39 mouse cellular contexts compared by ENCODE assay signal in the genomic region with DNA sequence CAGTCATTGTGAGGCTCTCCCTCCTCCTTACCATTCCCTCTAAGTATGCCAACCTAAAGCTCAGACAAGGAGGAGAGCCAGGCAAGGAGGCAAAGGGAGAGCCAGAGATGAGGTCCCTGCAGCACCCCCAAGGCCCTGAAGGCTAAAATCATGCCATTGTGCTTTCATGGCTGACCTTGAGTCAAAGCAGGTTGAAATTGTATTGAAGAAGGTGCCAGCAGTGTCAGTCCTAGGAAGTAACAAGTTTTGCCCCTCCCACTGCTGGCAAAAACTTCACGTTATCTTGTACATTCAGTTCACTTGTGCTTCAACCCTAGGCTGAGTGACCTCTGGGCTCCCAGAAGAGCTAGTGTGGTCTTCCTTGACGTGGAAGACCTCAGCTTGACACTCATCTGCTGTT. TPM values are rescaled to one million over a fixed set of nuclear protein-coding genes. Genes with fewer than 3 reads are reported as not detected.
"Had no signal": no experiment of that assay in that cellular context is flagged by ENCODE, and none has a peak within 500 bp of the region (broad histone marks: within the 10 kb centered on the region; RNA-seq: fewer than 3 reads in every experiment).

A gene (plus strand): TSS at position 301 of the 400 bp plus-strand sequence.

- H3K9me3 ChIP-seq: limb, embryonic 10.5 days; limb, embryonic 12.5 days; limb, embryonic 13.5 days; limb, embryonic 15.5 days; liver, embryonic 12.5 days; liver, embryonic 13.5 days; liver, embryonic 15.5 days; lung, embryonic 15.5 days; megakaryocyte, embryonic 14.5 days; midbrain, embryonic 10.5 days; midbrain, embryonic 12.5 days; midbrain, embryonic 13.5 days; midbrain, embryonic 15.5 days had no signal

- H3K4me1 ChIP-seq: limb, embryonic 10.5 days; limb, embryonic 12.5 days; limb, embryonic 13.5 days; limb, embryonic 15.5 days; liver, embryonic 12.5 days; liver, embryonic 13.5 days; liver, embryonic 15.5 days; lung, embryonic 15.5 days; megakaryocyte, embryonic 14.5 days; midbrain, embryonic 10.5 days; midbrain, embryonic 12.5 days; midbrain, embryonic 13.5 days; midbrain, embryonic 15.5 days had no signal

- H3K4me3 ChIP-seq: limb, embryonic 10.5 days; limb, embryonic 12.5 days; limb, embryonic 13.5 days; limb, embryonic 15.5 days; liver, embryonic 12.5 days; liver, embryonic 13.5 days; liver, embryonic 15.5 days; lung, embryonic 15.5 days; megakaryocyte, embryonic 14.5 days; midbrain, embryonic 10.5 days; midbrain, embryonic 12.5 days; midbrain, embryonic 13.5 days; midbrain, embryonic 15.5 days; myocyte had no signal

- H3K9ac ChIP-seq: limb, embryonic 12.5 days; limb, embryonic 13.5 days; limb, embryonic 15.5 days; liver, embryonic 12.5 days; liver, embryonic 13.5 days; liver, embryonic 14.5 days; liver, embryonic 15.5 days; liver, postnatal 0 days; lung, embryonic 14.5 days; lung, embryonic 15.5 days; midbrain, embryonic 12.5 days; midbrain, embryonic 13.5 days; midbrain, embryonic 15.5 days had no signal

- H3K4me2 ChIP-seq: limb, embryonic 12.5 days; limb, embryonic 13.5 days; limb, embryonic 15.5 days; liver, embryonic 11.5 days; liver, embryonic 12.5 days; liver, embryonic 13.5 days; liver, embryonic 15.5 days; lung, embryonic 14.5 days; lung, embryonic 15.5 days; midbrain, embryonic 11.5 days; midbrain, embryonic 12.5 days; midbrain, embryonic 13.5 days; midbrain, embryonic 15.5 days had no signal

- ATAC-seq: liver, embryonic 12.5 days; liver, postnatal 0 days; lung, postnatal 0 days; midbrain, embryonic 13.5 days; midbrain, embryonic 15.5 days; midbrain, embryonic 16.5 days had no signal

- DNase-seq: left cerebral cortex, postnatal 4 days; liver; liver, embryonic 13.5 days; liver, postnatal 0 days; lung, adult 18-20 months; lung, adult 2 months; lung, embryonic 14.5 days; lung, postnatal 10 days; lung, postnatal 14 days; lung, postnatal 36 days; lung, postnatal 4 days; midbrain, embryonic 14.5 days had no signal

- H3K36me3 ChIP-seq: limb, embryonic 10.5 days; limb, embryonic 12.5 days; limb, embryonic 13.5 days; limb, embryonic 15.5 days; liver, embryonic 12.5 days; liver, embryonic 13.5 days; liver, embryonic 15.5 days; lung, embryonic 15.5 days; midbrain, embryonic 10.5 days; midbrain, embryonic 12.5 days; midbrain, embryonic 13.5 days; midbrain, embryonic 15.5 days had no signal

- H3K27ac ChIP-seq: limb, embryonic 10.5 days; limb, embryonic 12.5 days; limb, embryonic 13.5 days; limb, embryonic 15.5 days; liver, embryonic 12.5 days; liver, embryonic 13.5 days; liver, embryonic 14.5 days; liver, embryonic 15.5 days; lung, embryonic 15.5 days; macrophage; midbrain, embryonic 10.5 days; midbrain, embryonic 12.5 days; midbrain, embryonic 13.5 days; midbrain, embryonic 15.5 days had no signal

- H3K27me3 ChIP-seq: limb, embryonic 12.5 days; limb, embryonic 13.5 days; limb, embryonic 15.5 days; liver, embryonic 12.5 days; liver, embryonic 13.5 days; liver, embryonic 15.5 days; lung, embryonic 15.5 days; midbrain, embryonic 12.5 days; midbrain, embryonic 13.5 days; midbrain, embryonic 15.5 days had no signal

RNA-seq across cellular contexts. Expression of the gene that starts here (rescaled TPM):
- total RNA-seq: left cerebral cortex, postnatal 4 days; liver, adult 2 months; megakaryocyte progenitor cell, adult 5-6 weeks; megakaryocyte, adult 5-6 weeks; megakaryocyte-erythroid progenitor cell, adult 5-6 weeks; midbrain, postnatal 0 days; monocyte, adult 5-6 weeks had no signal
- polyA plus RNA-seq: liver, adult 2 months; liver, embryonic 12.5 days; liver, embryonic 13.5 days; liver, embryonic 15.5 days; liver, embryonic 16.5 days; liver, postnatal 0 days; lung, adult 2 months; lung, embryonic 15.5 days; lung, postnatal 0 days; macrophage; midbrain, embryonic 13.5 days; midbrain, embryonic 14.5 days; myocyte; neural tube, embryonic 11.5 days had no signal
